In genomic region chr9:29897448-29897847, GRCm38 (mm10) we compare ENCODE assay signal across 23 mouse cellular contexts.
DNase-seq lines count a peak whose midpoint lies in the region; ATAC-seq and TF ChIP-seq lines count a peak whose summit lies in the region.
"Had no signal": no experiment of that assay in that cellular context is flagged by ENCODE, and none has a peak within 500 bp of the region (broad histone marks: within the 10 kb centered on the region; RNA-seq: fewer than 3 reads in every experiment).

No protein-coding gene starts in this region.

- H3K9ac ChIP-seq in hindbrain, embryonic 15.5 days: no peak overlapping the region
- H3K9ac ChIP-seq in midbrain, embryonic 16.5 days (ENCODE audit: low read depth, low read length): no peak overlapping the region
- H3K9ac ChIP-seq in midbrain, embryonic 13.5 days (replicated peaks): no peak overlapping the region
- no peak overlapping the region for H3K9ac ChIP-seq in hindbrain, postnatal 0 days (replicated peaks; ENCODE audit: low read length)
- H3K9ac ChIP-seq in neural tube, embryonic 14.5 days (replicated peaks; ENCODE audit: low read depth, low read length): no peak overlapping the region
- H3K9ac ChIP-seq: embryonic facial prominence, embryonic 12.5 days; embryonic facial prominence, embryonic 15.5 days; forebrain, postnatal 0 days had no signal

- peak; percentile 45 for ATAC-seq in hindbrain, embryonic 15.5 days (ENCODE audit: low FRiP score, low read depth)
- no peak for ATAC-seq in midbrain, embryonic 16.5 days
- ATAC-seq in midbrain, embryonic 13.5 days: no peak
- ATAC-seq in hindbrain, postnatal 0 days: no peak
- peak; percentile 62 for ATAC-seq in neural tube, embryonic 14.5 days (ENCODE audit: low read depth)
- ATAC-seq: CD4-positive, CD25-positive, alpha-beta regulatory T cell, adult 4 months; forebrain, embryonic 14.5 days; forebrain, postnatal 0 days had no signal

- peaks cover 18% of the 10 kb centered on the region for H3K4me1 ChIP-seq in hindbrain, embryonic 15.5 days (replicated peaks)
- H3K4me1 ChIP-seq in hindbrain, embryonic 10.5 days (replicated peaks): no peaks in the 10 kb centered on the region
- peaks cover 18% of the 10 kb centered on the region for H3K4me1 ChIP-seq in midbrain, embryonic 16.5 days (ENCODE audit: control insufficient read depth, insufficient read depth, low read length)
- peaks cover 18% of the 10 kb centered on the region for H3K4me1 ChIP-seq in midbrain, embryonic 13.5 days (replicated peaks)
- H3K4me1 ChIP-seq in hindbrain, postnatal 0 days (ENCODE audit: insufficient read depth, low read length): peaks cover 9% of the 10 kb centered on the region
- peaks cover 23% of the 10 kb centered on the region; the same call in 1 of the 2 replicates for H3K4me1 ChIP-seq in neural tube, embryonic 14.5 days (ENCODE audit: control insufficient read depth, insufficient read depth, low read length)
- H3K4me1 ChIP-seq: embryonic facial prominence, embryonic 12.5 days; embryonic facial prominence, embryonic 15.5 days had no signal

- no peak overlapping the region for H3K4me2 ChIP-seq in hindbrain, embryonic 15.5 days
- H3K4me2 ChIP-seq in midbrain, embryonic 16.5 days (ENCODE audit: low read length): no peak overlapping the region
- no peak overlapping the region for H3K4me2 ChIP-seq in midbrain, embryonic 13.5 days (replicated peaks)
- H3K4me2 ChIP-seq in hindbrain, postnatal 0 days (ENCODE audit: low read depth, low read length): no peak overlapping the region
- H3K4me2 ChIP-seq in neural tube, embryonic 14.5 days (ENCODE audit: low read depth, low read length): no peak overlapping the region
- H3K4me2 ChIP-seq: embryonic facial prominence, embryonic 12.5 days; embryonic facial prominence, embryonic 15.5 days; heart, embryonic 11.5 days had no signal

- no peak overlapping the region for H3K4me3 ChIP-seq in hindbrain, embryonic 15.5 days
- no peak overlapping the region for H3K4me3 ChIP-seq in hindbrain, embryonic 10.5 days
- H3K4me3 ChIP-seq in midbrain, embryonic 16.5 days (ENCODE audit: low read depth, low read length): no peak overlapping the region
- no peak overlapping the region for H3K4me3 ChIP-seq in midbrain, embryonic 13.5 days (replicated peaks)
- no peak overlapping the region for H3K4me3 ChIP-seq in hindbrain, postnatal 0 days (ENCODE audit: low read length)
- H3K4me3 ChIP-seq in neural tube, embryonic 14.5 days (ENCODE audit: low read depth, low read length): no peak overlapping the region
- H3K4me3 ChIP-seq: embryonic facial prominence, embryonic 12.5 days; embryonic facial prominence, embryonic 15.5 days; gastrocnemius, adult 2 months had no signal

- DNase-seq in hindbrain, embryonic 10.5 days (ENCODE audit: low spot score): no peak
- DNase-seq in hindbrain, postnatal 0 days (ENCODE audit: low spot score): peak; percentile 15
- no peak for DNase-seq in ovary, adult 18-20 months (ENCODE audit: low spot score)
- no peak for DNase-seq in heart, postnatal 4 days
- DNase-seq: adrenal gland, adult 2 months; adrenal gland, postnatal 14 days; cerebellum, adult 11 months; cerebellum, adult 2 months; cerebellum, adult 9-11 months; cerebellum, postnatal 25 days; forebrain, postnatal 0 days; gastrocnemius, adult 2 months; gastrocnemius, postnatal 14 days; heart, adult 11 months had no signal

- 0 out of 2 replicates have a peak, but pooled peaks have one; percentile 22 for TF ChIP-seq CTCF in hindbrain, postnatal 0 days (IDR thresholded peaks at IDR 0.05; ENCODE audit: low read depth)

- no peaks in the 10 kb centered on the region for H3K27me3 ChIP-seq in hindbrain, embryonic 15.5 days
- no peaks in the 10 kb centered on the region for H3K27me3 ChIP-seq in hindbrain, embryonic 10.5 days (ENCODE audit: insufficient read depth, poor library complexity, severe bottlenecking)
- no peaks in the 10 kb centered on the region for H3K27me3 ChIP-seq in midbrain, embryonic 16.5 days (ENCODE audit: control insufficient read depth, insufficient read depth, low read depth, low read length)
- no peaks in the 10 kb centered on the region for H3K27me3 ChIP-seq in midbrain, embryonic 13.5 days
- no peaks in the 10 kb centered on the region for H3K27me3 ChIP-seq in hindbrain, postnatal 0 days (ENCODE audit: insufficient read depth, low read length)
- no peaks in the 10 kb centered on the region for H3K27me3 ChIP-seq in neural tube, embryonic 14.5 days (ENCODE audit: control insufficient read depth, insufficient read depth, low read length)
- H3K27me3 ChIP-seq: embryonic facial prominence, embryonic 12.5 days; embryonic facial prominence, embryonic 15.5 days had no signal

- peak overlapping the region; percentile 34; the same call in 1 of the 2 replicates for H3K27ac ChIP-seq in hindbrain, embryonic 15.5 days (replicated peaks)
- no peak overlapping the region for H3K27ac ChIP-seq in hindbrain, embryonic 10.5 days
- H3K27ac ChIP-seq in midbrain, embryonic 16.5 days (ENCODE audit: low read length): peak overlapping the region; percentile 28
- H3K27ac ChIP-seq in midbrain, embryonic 13.5 days: no peak overlapping the region; the same call in 1 of the 2 replicates
- H3K27ac ChIP-seq in hindbrain, postnatal 0 days: peak overlapping the region; percentile 36; the same call in 1 of the 2 replicates
- peak overlapping the region; percentile 52 for H3K27ac ChIP-seq in neural tube, embryonic 14.5 days (ENCODE audit: low read depth, low read length)
- H3K27ac ChIP-seq: embryonic facial prominence, embryonic 12.5 days; embryonic facial prominence, embryonic 15.5 days; gastrocnemius, adult 2 months had no signal

- no peaks in the 10 kb centered on the region for H3K9me3 ChIP-seq in hindbrain, embryonic 15.5 days
- H3K9me3 ChIP-seq in hindbrain, embryonic 10.5 days: no peaks in the 10 kb centered on the region
- H3K9me3 ChIP-seq in midbrain, embryonic 16.5 days (replicated peaks; ENCODE audit: control insufficient read depth, low read length, poor library complexity, severe bottlenecking): no peaks in the 10 kb centered on the region
- no peaks in the 10 kb centered on the region for H3K9me3 ChIP-seq in midbrain, embryonic 13.5 days
- H3K9me3 ChIP-seq in hindbrain, postnatal 0 days (ENCODE audit: low read length): no peaks in the 10 kb centered on the region; the same call in 1 of the 2 replicates
- no peaks in the 10 kb centered on the region for H3K9me3 ChIP-seq in neural tube, embryonic 14.5 days (ENCODE audit: control insufficient read depth, low read length)
- H3K9me3 ChIP-seq: embryonic facial prominence, embryonic 12.5 days; embryonic facial prominence, embryonic 15.5 days had no signal

- 54% methylated on average over 4 of the region's 4 CpGs for WGBS in hindbrain, embryonic 15.5 days
- 67% methylated on average over 4 of the region's 4 CpGs for WGBS in hindbrain, embryonic 10.5 days
- 63% methylated on average over 4 of the region's 4 CpGs for WGBS in midbrain, embryonic 16.5 days
- 59% methylated on average over 4 of the region's 4 CpGs for WGBS in midbrain, embryonic 13.5 days
- WGBS in hindbrain, postnatal 0 days: 56% methylated on average over 4 of the region's 4 CpGs
- WGBS in neural tube, embryonic 14.5 days: 47% methylated on average over 4 of the region's 4 CpGs

- no peaks in the 10 kb centered on the region for H3K36me3 ChIP-seq in hindbrain, embryonic 15.5 days
- no peaks in the 10 kb centered on the region for H3K36me3 ChIP-seq in hindbrain, embryonic 10.5 days
- no peaks in the 10 kb centered on the region for H3K36me3 ChIP-seq in midbrain, embryonic 16.5 days (ENCODE audit: control insufficient read depth, insufficient read depth, low read length)
- no peaks in the 10 kb centered on the region for H3K36me3 ChIP-seq in midbrain, embryonic 13.5 days
- no peaks in the 10 kb centered on the region for H3K36me3 ChIP-seq in hindbrain, postnatal 0 days (ENCODE audit: insufficient read depth, low read length)
- no peaks in the 10 kb centered on the region for H3K36me3 ChIP-seq in neural tube, embryonic 14.5 days (ENCODE audit: control insufficient read depth, insufficient read depth, low read length)
- H3K36me3 ChIP-seq: embryonic facial prominence, embryonic 12.5 days; embryonic facial prominence, embryonic 15.5 days had no signal

Comparison
In these comparisons a context has a peak if more than half of its experiments do, and no peak if none do; other contexts are left out.
1. ATAC-seq: peak in hindbrain, embryonic 15.5 days (single experiment) and neural tube, embryonic 14.5 days (single experiment); none in midbrain, embryonic 16.5 days (single experiment), midbrain, embryonic 13.5 days (single experiment) and hindbrain, postnatal 0 days (single experiment).
2. H3K27ac ChIP-seq: peak in hindbrain, embryonic 15.5 days (single experiment), midbrain, embryonic 16.5 days (single experiment), hindbrain, postnatal 0 days (single experiment) and neural tube, embryonic 14.5 days (single experiment); none in hindbrain, embryonic 10.5 days (single experiment) and midbrain, embryonic 13.5 days (single experiment).